Mouse (Mus musculus) midbrain, embryonic 11.5 days (tissue): ENCODE data around the gene N4bp3. TPM values are rescaled to one million over a fixed set of nuclear protein-coding genes. Genes with fewer than 3 reads are reported as not detected.
"Not testable (repeated sequence)": the region's sequence is repeated elsewhere in the genome, so short reads cannot be mapped to it uniquely, and the experiment has no call there.

Experiments
- ATAC-seq: fragments of 200-750 bp; cut with Nextera tagmentation; 2 replicates; pipeline ENCODE4 v1.8.0; 2017; ENCODE audit warnings: moderate TSS enrichment, moderate library complexity; ENCODE audit not compliant: low FRiP score
- DNase-seq: peaks from one replicate; pipeline ENCODE4 v3.0.0; 2015; ENCODE audit warnings: low spot score; ENCODE audit errors: missing footprints
- H3K27ac ChIP-seq: fragments of 300-500 bp; sonication (generic); 2 replicates; pipeline ENCODE4 v1.5.1; 2014; ENCODE audit warnings: low read depth, low read length
- H3K27me3 ChIP-seq: fragments of 300-500 bp; sonication (generic); 2 replicates; pipeline ENCODE4 v1.6.1; 2014; ENCODE audit warnings: mild to moderate bottlenecking, low read length, moderate library complexity, mixed read lengths; ENCODE audit not compliant: control insufficient read depth, insufficient read depth
- H3K36me3 ChIP-seq: fragments of 300-500 bp; sonication (generic); 2 replicates; pipeline ENCODE4 v1.6.1; 2014; ENCODE audit warnings: mild to moderate bottlenecking, low read length, moderate library complexity, mixed read lengths; ENCODE audit not compliant: control insufficient read depth, insufficient read depth
- H3K4me1 ChIP-seq: fragments of 300-500 bp; sonication (generic); 2 replicates; pipeline ENCODE4 v1.6.1; 2014; ENCODE audit warnings: low read length; ENCODE audit not compliant: control insufficient read depth, insufficient read depth
- H3K4me2 ChIP-seq: fragments of 300-500 bp; sonication (generic); 2 replicates; pipeline ENCODE4 v1.6.1; 2014; ENCODE audit warnings: mild to moderate bottlenecking, moderate library complexity
- H3K4me3 ChIP-seq: fragments of 300-500 bp; sonication (generic); 2 replicates; pipeline ENCODE4 v1.5.1; 2014; ENCODE audit warnings: low read depth, low read length
- H3K9ac ChIP-seq: fragments of 300-500 bp; sonication (generic); 2 replicates; pipeline ENCODE4 v1.6.1; 2014; ENCODE audit warnings: low read length
- H3K9me3 ChIP-seq: fragments of 300-500 bp; sonication (generic); 2 replicates; pipeline ENCODE4 v1.6.1; 2016; ENCODE audit warnings: low read length; ENCODE audit not compliant: control insufficient read depth
- WGBS: fragments of 180-500 bp; shearing (Covaris S2); extraction: QIAGEN DNeasy Blood & Tissue Kit; methylation state at CpG from one replicate; pipeline ENCODE4 v1.1.7; 2014; 5-methylcytosine and 5-hydroxymethylcytosine counted together
- polyA plus RNA-seq: library from polyadenylated mRNA; unstranded; fragments of >200 nt; fragmentation: Nextera tagmentation; extraction: Ambion mirVana; gene quantifications from 2 replicates; pipeline ENCODE4 v1.2.1, GENCODE M21; 2014

Gene N4bp3
- polyA plus RNA-seq, 1 experiment from 2014 or later, result 9.2 TPM

- no peak overlapping the region for H3K9ac ChIP-seq
- H3K36me3 ChIP-seq, result no peaks in the 10 kb centered on the region
- DNase-seq, result no peak
- H3K4me1 ChIP-seq, result no peaks in the 10 kb centered on the region
- no peaks in the 10 kb centered on the region for H3K27me3 ChIP-seq
- no peaks in the 10 kb centered on the region for H3K9me3 ChIP-seq
- no peak overlapping the region for H3K4me3 ChIP-seq
- H3K4me2 ChIP-seq, result no peak overlapping the region
- 75% methylated on average over 6 of the region's 6 CpGs for WGBS
- no peak overlapping the region for H3K27ac ChIP-seq
- ATAC-seq, result no peak
Measured at GRCm38 (mm10) chr11:51677737-51678418, 27.2 kb upstream of the N4bp3 start.

DNA sequence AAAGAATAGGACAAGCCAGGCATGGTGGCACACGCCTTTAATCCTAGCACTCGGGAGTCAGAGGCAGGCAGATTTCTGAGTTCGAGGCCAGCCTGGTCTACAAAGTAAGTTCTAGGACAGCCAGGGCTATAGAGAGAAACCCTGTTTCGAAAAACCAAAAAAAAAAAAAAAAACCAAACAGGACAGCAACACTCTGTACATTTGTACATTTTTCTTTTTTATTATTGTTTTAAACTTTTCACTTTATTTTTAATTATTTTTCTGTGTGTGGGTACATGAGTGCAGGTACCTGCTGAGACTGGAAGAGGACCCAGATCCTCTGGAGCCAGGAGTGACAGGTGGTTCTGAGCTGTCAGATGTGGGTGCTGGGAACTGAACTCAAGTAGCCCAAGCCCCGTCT is 24.7 kb upstream of the N4bp3 start:
- H3K27me3 ChIP-seq, result no peaks in the 10 kb centered on the region
- no peak overlapping the region for H3K4me3 ChIP-seq
- no peak for ATAC-seq
- 77% methylated on average over 5 of the region's 5 CpGs for WGBS
- no peak overlapping the region for H3K9ac ChIP-seq
- no peak for DNase-seq
- no peaks in the 10 kb centered on the region for H3K4me1 ChIP-seq
- H3K27ac ChIP-seq, result no peak overlapping the region
- no peak overlapping the region for H3K4me2 ChIP-seq
- H3K9me3 ChIP-seq, result no peaks in the 10 kb centered on the region
- no peaks in the 10 kb centered on the region for H3K36me3 ChIP-seq

DNA sequence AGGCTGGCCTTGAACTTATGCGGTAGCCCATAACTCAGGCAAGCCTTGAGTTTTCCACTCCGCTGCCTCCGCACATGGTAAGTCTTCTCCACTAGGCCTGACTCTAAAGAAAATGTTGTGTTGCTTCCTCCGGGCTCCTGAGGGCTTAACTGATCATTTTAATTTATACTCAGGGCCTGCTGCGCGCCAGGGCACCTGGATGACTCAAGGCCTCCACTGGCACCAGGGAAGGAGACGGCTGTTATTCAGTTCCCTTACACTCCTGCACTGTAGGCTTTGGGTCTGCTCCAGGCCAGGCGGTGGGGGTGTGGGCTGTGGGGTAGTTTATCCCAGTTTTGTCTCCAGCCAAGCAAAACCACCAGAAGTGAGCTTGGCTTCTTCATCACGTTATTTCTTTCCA is 22.6 kb upstream of the N4bp3 start:
- Histone ChIP-seq H3K4me2 (no peak overlapping the region), H3K4me3 (no peak overlapping the region), H3K36me3 (no peaks in the 10 kb centered on the region), H3K9ac (no peak overlapping the region), H3K9me3 (no peaks in the 10 kb centered on the region), H3K4me1 (no peaks in the 10 kb centered on the region), H3K27me3 (no peaks in the 10 kb centered on the region), H3K27ac (no peak overlapping the region)
- DNase-seq (no peak), ATAC-seq (no peak)
- WGBS, result 83% methylated on average over 9 of the region's 9 CpGs

- no peak overlapping the region for H3K27ac ChIP-seq
- no peak overlapping the region for H3K9ac ChIP-seq
- no peak overlapping the region for H3K4me2 ChIP-seq
- H3K4me3 ChIP-seq, result no peak overlapping the region
- ATAC-seq (no peak), DNase-seq (no peak)
- no peaks in the 10 kb centered on the region for H3K9me3 ChIP-seq
- no peaks in the 10 kb centered on the region for H3K27me3 ChIP-seq
- WGBS, result 78% methylated on average over 2 of the region's 2 CpGs
- H3K36me3 ChIP-seq, result no peaks in the 10 kb centered on the region
- no peaks in the 10 kb centered on the region for H3K4me1 ChIP-seq
Measured at GRCm38 (mm10) chr11:51671376-51671775, 20.7 kb upstream of the N4bp3 start.

- Histone ChIP-seq H3K27me3 (no peaks in the 10 kb centered on the region), H3K9me3 (no peaks in the 10 kb centered on the region), H3K4me3 (no peak overlapping the region), H3K36me3 (no peaks in the 10 kb centered on the region), H3K9ac (no peak overlapping the region), H3K27ac (no peak overlapping the region), H3K4me2 (no peak overlapping the region), H3K4me1 (no peaks in the 10 kb centered on the region)
- no peak for ATAC-seq
- no peak for DNase-seq
- 96% methylated on average over 7 of the region's 7 CpGs for WGBS
Measured at GRCm38 (mm10) chr11:51670846-51671245, 20.2 kb upstream of the N4bp3 start.

DNA sequence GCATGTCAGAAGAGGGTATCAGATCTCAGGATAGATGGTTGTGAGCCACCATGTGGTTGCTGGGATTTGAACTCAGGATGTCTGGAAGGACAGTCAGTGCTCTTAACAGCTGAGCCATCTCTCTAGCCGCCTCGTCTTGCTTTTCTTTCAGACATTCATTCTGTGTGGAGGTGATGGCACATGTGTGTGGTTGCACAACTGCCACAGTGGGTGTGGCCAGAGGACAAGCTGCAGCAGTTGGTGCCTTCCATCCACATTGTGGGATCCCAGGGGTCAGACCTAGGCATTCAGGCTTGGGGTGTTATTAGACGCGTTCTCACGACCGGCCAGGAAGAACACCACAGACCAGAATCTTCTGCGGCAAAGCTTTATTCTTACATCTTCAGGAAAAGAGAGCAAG is 14.1 kb upstream of the N4bp3 start:
- H3K36me3 ChIP-seq, DNase-seq, H3K4me1 ChIP-seq, H3K9ac ChIP-seq, H3K27me3 ChIP-seq, ATAC-seq, H3K4me2 ChIP-seq, H3K4me3 ChIP-seq, H3K27ac ChIP-seq, H3K9me3 ChIP-seq: not testable (repeated sequence)
- WGBS, result 91% methylated on average over 7 of the region's 7 CpGs

GRCm38 (mm10) chr11:51662632-51663031 is 12.0 kb upstream of the N4bp3 start:
- 81% methylated on average over 7 of the region's 7 CpGs for WGBS
- no peaks in the 10 kb centered on the region for H3K27me3 ChIP-seq
- no peak for ATAC-seq
- H3K9me3 ChIP-seq, result no peaks in the 10 kb centered on the region
- H3K36me3 ChIP-seq, result no peaks in the 10 kb centered on the region
- H3K9ac ChIP-seq, result no peak overlapping the region
- H3K27ac ChIP-seq, result no peak overlapping the region
- no peaks in the 10 kb centered on the region for H3K4me1 ChIP-seq
- H3K4me3 ChIP-seq, result no peak overlapping the region
- H3K4me2 ChIP-seq, result no peak overlapping the region
- peak; percentile 33 for DNase-seq

DNA sequence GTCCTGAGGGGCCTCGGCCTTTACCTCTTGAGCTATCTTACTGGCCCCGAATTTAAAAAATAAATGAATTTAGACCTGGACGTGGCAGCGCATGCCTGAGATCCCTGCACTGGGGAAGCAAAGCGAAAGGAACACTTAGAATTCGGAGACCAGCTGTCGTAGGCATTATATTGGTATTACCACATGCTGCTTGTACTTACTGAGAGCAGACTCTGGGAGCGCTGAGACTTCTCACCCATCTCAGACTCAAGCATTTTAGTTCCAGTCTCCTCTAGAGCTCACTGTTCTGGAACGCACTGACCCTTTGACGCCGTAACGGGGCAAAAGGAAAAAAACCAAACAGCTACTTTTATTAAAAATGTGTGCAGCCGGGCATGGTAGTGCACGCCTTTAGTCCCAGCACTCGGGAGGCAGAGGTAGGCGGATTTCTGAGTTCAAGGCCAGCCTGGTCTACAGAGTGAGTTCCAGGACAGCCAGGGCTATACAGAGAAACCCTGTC is 11.3 kb upstream of the N4bp3 start:
- Histone ChIP-seq H3K4me3 (no peak overlapping the region), H3K4me2 (no peak overlapping the region), H3K36me3 (no peaks in the 10 kb centered on the region), H3K9me3 (no peaks in the 10 kb centered on the region), H3K27me3 (no peaks in the 10 kb centered on the region), H3K9ac (no peak overlapping the region), H3K4me1 (no peaks in the 10 kb centered on the region), H3K27ac (no peak overlapping the region)
- ATAC-seq (no peak), DNase-seq (peak; percentile 78)
- WGBS, result 77% methylated on average over 16 of the region's 16 CpGs

GRCm38 (mm10) chr11:51658705-51659104 is 8.1 kb upstream of the N4bp3 start:
- Histone ChIP-seq H3K9me3 (no peaks in the 10 kb centered on the region), H3K27ac (no peak overlapping the region), H3K9ac (no peak overlapping the region), H3K4me1 (no peaks in the 10 kb centered on the region), H3K27me3 (no peaks in the 10 kb centered on the region), H3K36me3 (no peaks in the 10 kb centered on the region), H3K4me2 (no peak overlapping the region), H3K4me3 (no peak overlapping the region)
- 72% methylated on average over 6 of the region's 6 CpGs for WGBS
- DNase-seq (peak; percentile 56), ATAC-seq (no peak)
